Mouse (Mus musculus): ENCODE data around the gene Camkk2.

Gene Camkk2

GRCm38 (mm10) chr5:122736761-122737160 is 42.4 kb downstream of the Camkk2 start:
- DNase-seq (ENCODE audit: low spot score in 2 of 2) = no peak

GRCm38 (mm10) chr5:122735853-122736252 is 43.4 kb downstream of the Camkk2 start:
- no peak for DNase-seq (ENCODE audit: low spot score in 2 of 2)

- DNase-seq (ENCODE audit: low spot score in 2 of 2) = no peak
Observed at GRCm38 (mm10) chr5:122733881-122734280, 45.3 kb downstream of the Camkk2 start.

GRCm38 (mm10) chr5:122731991-122732673 is 47.1 kb downstream of the Camkk2 start:
- DNase-seq (ENCODE audit: low spot score in 2 of 2) = no peak

- DNase-seq (ENCODE audit: low spot score in 2 of 2) = peak in 1 of 2 experiments; percentile 67
Observed at GRCm38 (mm10) chr5:122731321-122731720, 47.9 kb downstream of the Camkk2 start.

GRCm38 (mm10) chr5:122730776-122731175 is 48.4 kb downstream of the Camkk2 start:
- DNase-seq (ENCODE audit: low spot score in 2 of 2) = no peak

GRCm38 (mm10) chr5:122727096-122727495 is 52.1 kb downstream of the Camkk2 start:
- DNase-seq (ENCODE audit: low spot score in 2 of 2) = no peak

- DNase-seq (ENCODE audit: low spot score in 2 of 2) = no peak
Observed at GRCm38 (mm10) chr5:122726595-122726994, 52.6 kb downstream of the Camkk2 start.

GRCm38 (mm10) chr5:122726068-122726467 is 53.1 kb downstream of the Camkk2 start:
- peak; percentile 76 to 78 for DNase-seq (ENCODE audit: low spot score in 2 of 2)

GRCm38 (mm10) chr5:122725453-122725852 is 53.8 kb downstream of the Camkk2 start:
- DNase-seq (ENCODE audit: low spot score in 2 of 2) = no peak

- no peak for DNase-seq (ENCODE audit: low spot score in 2 of 2)
Observed at GRCm38 (mm10) chr5:122719168-122719567, 60.0 kb downstream of the Camkk2 start.

- no peak for DNase-seq (ENCODE audit: low spot score in 2 of 2)
Observed at GRCm38 (mm10) chr5:122718400-122718799, 60.8 kb downstream of the Camkk2 start.

- DNase-seq (ENCODE audit: low spot score in 2 of 2) = no peak
Observed at GRCm38 (mm10) chr5:122716793-122717192, 62.4 kb downstream of the Camkk2 start.

- no peak for DNase-seq (ENCODE audit: low spot score in 2 of 2)
Observed at GRCm38 (mm10) chr5:122715723-122716122, 63.5 kb downstream of the Camkk2 start.

- no peak for DNase-seq (ENCODE audit: low spot score in 2 of 2)
Observed at GRCm38 (mm10) chr5:122708819-122709218, 70.4 kb downstream of the Camkk2 start.

- peak; percentile 92 to 95 for DNase-seq (ENCODE audit: low spot score in 2 of 2)
Observed at GRCm38 (mm10) chr5:122707276-122708181, 71.7 kb downstream of the Camkk2 start, which contains the start of gene P2rx4. Gene P2rx4 (plus strand): TSS chr5:122707544.

- DNase-seq (ENCODE audit: low spot score in 2 of 2) = no peak
Observed at GRCm38 (mm10) chr5:122706917-122707275, 72.3 kb downstream of the Camkk2 start.

GRCm38 (mm10) chr5:122705174-122705573 is 74.0 kb downstream of the Camkk2 start:
- no peak for DNase-seq (ENCODE audit: low spot score in 2 of 2)

GRCm38 (mm10) chr5:122704571-122704970 is 74.6 kb downstream of the Camkk2 start:
- no peak for DNase-seq (ENCODE audit: low spot score in 2 of 2)

- no peak for DNase-seq (ENCODE audit: low spot score in 2 of 2)
Observed at GRCm38 (mm10) chr5:122703574-122703973, 75.6 kb downstream of the Camkk2 start.

- DNase-seq (ENCODE audit: low spot score in 2 of 2) = no peak
Observed at GRCm38 (mm10) chr5:122702156-122702555, 77.1 kb downstream of the Camkk2 start.

- no peak for DNase-seq (ENCODE audit: low spot score in 2 of 2)
Observed at GRCm38 (mm10) chr5:122700837-122701212, 78.4 kb downstream of the Camkk2 start.

Measured in right cerebral cortex, postnatal 10 days (tissue).